Mouse (Mus musculus): ENCODE data around the gene 3110009E18Rik. TPM values are rescaled to one million over a fixed set of nuclear protein-coding genes. Genes with fewer than 3 reads are reported as not detected.
A peak's percentile ranks its signal among the peaks of the same experiment; 100 is the strongest.
"Not testable (repeated sequence)": the region's sequence is repeated elsewhere in the genome, so short reads cannot be mapped to it uniquely, and the experiment has no call there.

The 3110009E18Rik gene
- total RNA-seq, 2 experiments from 2014 or later = 7.1 to 7.8 TPM

DNA sequence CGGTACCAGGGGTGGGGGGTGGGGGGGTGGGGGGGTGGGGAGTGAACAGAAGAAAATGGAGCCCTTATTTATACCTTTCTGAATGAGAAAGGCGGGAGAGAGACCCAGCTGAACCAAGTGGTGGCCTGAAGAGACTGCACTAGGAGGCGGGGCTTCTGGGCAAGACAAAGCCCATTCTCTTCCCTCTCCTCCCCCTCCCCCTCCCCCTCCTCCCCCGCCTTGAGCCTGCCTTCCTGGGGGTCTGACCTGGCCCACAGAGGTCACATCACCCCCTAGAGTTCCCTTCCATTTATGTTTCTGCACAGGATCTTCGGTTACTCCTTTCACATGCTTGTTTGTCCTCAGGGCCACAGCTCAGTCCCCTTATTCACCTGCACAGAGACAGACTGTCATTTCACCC lies 31.8 kb upstream of the 3110009E18Rik start:
- no peak for TF ChIP-seq CTCF (conservative IDR thresholded peaks at IDR 0.05)
- no peak for DNase-seq (ENCODE audit: low spot score in 2 of 2)
- Histone ChIP-seq H3K27ac (no peak overlapping the region), H3K4me3 (no peak overlapping the region)

DNA sequence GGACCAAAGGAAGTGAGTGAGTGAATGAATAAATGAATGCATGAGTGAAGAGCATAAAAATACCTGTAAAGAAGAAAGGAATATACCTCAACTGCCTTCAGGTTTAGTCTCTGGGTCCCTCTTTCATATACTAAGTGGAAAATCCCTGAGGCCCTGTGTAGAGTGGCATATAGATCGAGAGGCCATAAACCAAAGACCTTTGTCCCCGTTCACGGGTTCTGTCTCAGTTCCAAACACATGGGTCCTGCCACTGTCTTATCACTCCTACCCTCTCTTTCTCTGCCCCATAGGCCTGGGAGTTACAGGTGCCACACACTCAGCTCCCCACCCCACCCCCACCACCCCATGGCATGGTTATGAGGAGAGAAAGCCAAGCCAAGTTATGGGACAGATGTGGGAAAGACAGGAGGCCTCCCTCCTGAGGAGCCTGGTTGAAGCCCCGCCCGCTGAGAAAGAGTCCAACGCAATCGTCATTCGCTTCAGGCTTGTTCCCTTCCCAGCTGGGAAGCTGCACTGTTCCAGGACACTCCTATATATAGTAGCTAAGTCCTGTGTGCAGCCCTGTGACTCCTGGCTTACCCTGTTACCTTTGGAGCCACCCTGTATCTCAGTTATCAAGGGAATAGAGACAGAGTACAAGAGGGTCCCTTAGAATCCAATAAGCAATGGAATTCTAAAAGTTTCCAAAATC lies 30.0 kb upstream of the 3110009E18Rik start:
- no peak overlapping the region for H3K4me3 ChIP-seq
- no peak for TF ChIP-seq CTCF (conservative IDR thresholded peaks at IDR 0.05)

DNA sequence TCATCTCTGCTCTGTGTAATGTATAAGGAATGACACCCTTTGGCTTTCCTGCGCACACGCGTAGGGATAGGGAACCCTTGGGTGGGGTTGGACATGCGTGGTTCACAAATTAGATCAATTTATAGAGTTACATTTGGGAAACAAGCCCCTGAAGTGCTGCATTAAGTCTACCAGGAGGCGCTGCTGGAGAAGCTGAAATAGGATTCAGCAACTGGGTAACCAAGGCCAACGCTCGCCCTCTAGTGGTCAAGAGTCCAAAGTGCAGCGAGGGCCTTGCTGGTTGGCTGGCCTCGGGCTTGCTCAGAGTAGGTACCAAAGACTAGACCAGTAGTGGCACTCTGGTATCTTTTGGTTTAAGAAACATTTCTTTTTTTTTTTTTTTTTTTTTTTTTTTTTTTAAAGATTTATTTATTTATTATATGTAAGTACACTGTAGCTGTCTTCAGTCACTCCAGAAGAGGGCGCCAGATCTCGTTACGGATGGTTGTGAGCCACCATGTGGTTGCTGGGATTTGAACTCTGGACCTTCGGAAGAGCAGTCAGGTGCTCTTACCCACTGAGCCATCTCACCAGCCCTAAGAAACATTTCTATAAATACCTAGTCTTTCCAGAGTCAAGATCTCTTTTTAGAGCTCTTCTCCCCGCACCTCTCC lies 27.4 kb upstream of the 3110009E18Rik start:
- H3K4me3 ChIP-seq, H3K27ac ChIP-seq: not testable (repeated sequence)
- TF ChIP-seq CTCF (conservative IDR thresholded peaks at IDR 0.05) = peak; percentile 84
- DNase-seq (ENCODE audit: low spot score in 2 of 2) = peak; percentile 81 to 92

More for the DNA sequence above, 30.0 kb upstream of the 3110009E18Rik start:
- H3K27ac ChIP-seq = no peak overlapping the region
- DNase-seq (ENCODE audit: low spot score in 2 of 2) = no peak

DNA sequence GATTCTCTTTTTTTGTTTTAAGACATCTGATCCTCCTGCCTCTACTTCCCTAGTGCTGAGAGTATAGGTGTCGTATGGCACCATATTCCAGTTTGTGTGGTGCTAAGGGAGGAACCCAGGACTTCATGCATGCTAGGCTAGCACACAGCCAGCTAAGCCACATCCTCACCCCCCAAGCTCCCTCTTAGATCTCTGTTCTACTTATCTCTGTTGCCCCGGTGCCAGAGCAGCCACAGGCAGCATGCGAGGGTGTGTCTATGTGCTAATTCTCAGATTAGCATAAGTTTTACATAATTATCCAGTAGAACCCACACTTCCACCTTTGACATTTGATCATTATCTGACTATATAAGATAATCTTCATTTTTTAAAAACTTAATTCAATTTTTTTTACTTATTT lies 26.1 kb upstream of the 3110009E18Rik start:
- no peak for TF ChIP-seq CTCF (conservative IDR thresholded peaks at IDR 0.05)
- DNase-seq (ENCODE audit: low spot score in 2 of 2) = no peak
- no peak overlapping the region for H3K4me3 ChIP-seq
- no peak overlapping the region for H3K27ac ChIP-seq

DNA sequence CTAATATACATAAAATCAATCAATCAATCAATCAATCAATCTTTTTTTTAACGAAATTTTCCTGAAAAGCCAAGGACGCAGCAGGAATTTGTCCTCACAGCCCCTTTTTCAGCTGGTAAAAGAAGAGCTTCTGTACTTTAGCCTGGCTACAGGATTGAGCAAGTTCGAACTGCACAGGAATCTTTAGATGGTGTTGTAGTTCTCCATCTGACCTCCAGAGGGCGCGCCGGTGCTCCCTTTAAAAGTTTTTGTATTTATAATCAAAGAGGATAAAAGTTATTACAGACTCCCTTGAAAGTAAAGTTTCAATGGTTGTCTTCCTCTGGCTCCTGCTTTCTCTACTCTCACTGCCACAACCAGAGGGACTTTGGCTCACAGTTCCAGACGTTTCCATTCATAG lies 22.7 kb upstream of the 3110009E18Rik start:
- no peak overlapping the region for H3K4me3 ChIP-seq
- peak; percentile 48 to 72 for DNase-seq (ENCODE audit: low spot score in 2 of 2)
- H3K27ac ChIP-seq = no peak overlapping the region
- peak; percentile 98 for TF ChIP-seq CTCF (conservative IDR thresholded peaks at IDR 0.05)

DNA sequence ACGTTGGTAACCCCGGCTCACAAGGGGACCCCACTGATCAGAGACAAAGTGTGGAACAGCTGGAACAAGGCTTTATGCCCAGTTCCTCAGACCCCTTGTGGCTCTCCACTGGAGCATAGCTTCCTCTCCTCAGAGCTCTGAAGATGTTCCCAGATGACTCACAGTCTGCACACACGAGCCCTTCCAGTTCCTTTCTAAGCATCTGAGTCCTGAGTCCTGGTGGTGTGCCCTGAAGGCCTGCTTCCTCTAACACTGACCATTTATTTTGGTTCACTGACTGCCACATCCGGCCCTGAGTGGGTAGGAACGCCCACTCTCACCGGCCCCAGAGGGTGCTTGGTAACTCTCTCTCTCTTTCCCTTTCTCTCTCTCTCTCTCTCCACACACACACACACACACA lies 21.5 kb upstream of the 3110009E18Rik start:
- no peak for DNase-seq (ENCODE audit: low spot score in 2 of 2)
- H3K27ac ChIP-seq = no peak overlapping the region
- TF ChIP-seq CTCF (conservative IDR thresholded peaks at IDR 0.05) = no peak
- no peak overlapping the region for H3K4me3 ChIP-seq

DNA sequence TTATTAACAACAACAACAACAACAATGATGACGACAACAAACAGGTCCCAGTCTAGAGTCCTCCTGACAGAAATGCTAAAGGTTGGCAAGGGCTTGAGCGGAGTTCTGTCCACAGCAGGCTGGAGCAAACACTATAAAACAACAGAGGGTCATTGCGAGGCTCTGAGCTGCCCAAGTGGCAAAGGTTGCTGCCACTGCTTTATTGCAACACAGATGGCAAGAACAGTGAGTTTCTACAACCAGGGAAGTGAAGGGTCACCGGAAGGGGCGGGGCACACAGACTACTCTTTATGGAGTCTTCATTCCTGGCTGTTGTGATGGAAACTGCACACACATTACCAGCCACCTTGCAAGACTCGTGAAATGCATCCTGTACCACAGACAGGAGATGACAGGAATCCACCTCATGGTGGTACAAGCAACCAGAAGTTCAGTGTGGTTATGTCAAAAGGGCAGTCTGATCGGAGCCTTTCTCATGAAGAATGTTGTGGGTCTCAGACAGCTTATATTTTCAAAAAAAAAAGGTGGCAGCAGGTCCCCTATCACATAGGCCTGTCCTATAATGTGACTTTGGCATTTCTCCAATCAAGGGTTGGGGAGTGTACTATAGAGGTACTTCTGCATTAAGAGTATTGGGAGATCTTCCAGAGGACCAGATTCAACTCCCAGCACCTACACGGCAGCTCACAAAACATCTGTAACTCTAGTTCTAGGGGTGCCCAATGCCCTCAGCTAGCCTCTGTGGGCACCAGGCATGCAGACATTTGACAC lies 20.3 kb upstream of the 3110009E18Rik start:
- no peak for TF ChIP-seq CTCF (conservative IDR thresholded peaks at IDR 0.05)
- Histone ChIP-seq H3K4me3 (no peak overlapping the region), H3K27ac (no peak overlapping the region)
- no peak for DNase-seq (ENCODE audit: low spot score in 2 of 2)

DNA sequence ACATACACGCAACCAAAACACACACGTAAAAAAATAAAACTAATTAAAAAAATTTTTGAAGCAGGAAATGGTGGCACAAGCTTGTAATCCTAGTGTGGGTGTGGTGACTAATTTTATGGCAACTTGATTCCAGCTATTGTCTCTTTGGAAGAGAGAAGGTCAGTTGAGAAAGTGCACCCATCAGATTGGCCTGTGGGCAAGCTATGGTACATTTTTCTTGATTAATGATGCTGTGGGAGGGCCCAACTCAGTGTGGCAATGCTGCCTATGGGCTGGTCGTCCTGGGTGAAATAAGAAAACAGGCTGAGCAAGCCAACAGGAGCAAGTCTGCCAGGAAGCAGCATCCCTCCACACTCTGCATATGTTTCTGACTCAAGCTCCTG lies 19.8 kb upstream of the 3110009E18Rik start:
- TF ChIP-seq CTCF (conservative IDR thresholded peaks at IDR 0.05) = no peak
- H3K27ac ChIP-seq = no peak overlapping the region
- no peak overlapping the region for H3K4me3 ChIP-seq
- no peak for DNase-seq (ENCODE audit: low spot score in 2 of 2)

DNA sequence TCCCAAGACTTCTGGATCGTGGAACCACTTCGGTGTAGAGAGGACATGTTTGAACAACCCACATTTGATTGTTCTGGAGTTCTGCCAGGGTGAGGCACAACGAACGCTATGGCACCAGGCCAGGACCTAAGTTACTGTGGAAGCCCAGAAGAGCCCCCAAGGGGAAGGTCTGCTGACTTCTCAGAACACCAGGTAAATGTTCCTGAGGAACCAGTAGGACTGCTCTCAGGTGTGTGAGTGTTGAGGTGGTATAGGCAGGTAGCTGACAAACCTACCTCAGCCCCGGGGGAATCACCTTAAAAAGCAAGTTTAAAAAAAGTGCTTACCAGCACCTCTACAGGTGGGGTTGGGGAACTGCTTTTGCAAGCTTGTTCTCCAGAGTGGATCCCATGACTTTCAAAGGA lies 15.4 kb upstream of the 3110009E18Rik start:
- DNase-seq (ENCODE audit: low spot score in 2 of 2) = no peak
- Histone ChIP-seq H3K4me3 (no peak overlapping the region), H3K27ac (no peak overlapping the region)
- TF ChIP-seq CTCF (conservative IDR thresholded peaks at IDR 0.05) = peak; percentile 48

DNA sequence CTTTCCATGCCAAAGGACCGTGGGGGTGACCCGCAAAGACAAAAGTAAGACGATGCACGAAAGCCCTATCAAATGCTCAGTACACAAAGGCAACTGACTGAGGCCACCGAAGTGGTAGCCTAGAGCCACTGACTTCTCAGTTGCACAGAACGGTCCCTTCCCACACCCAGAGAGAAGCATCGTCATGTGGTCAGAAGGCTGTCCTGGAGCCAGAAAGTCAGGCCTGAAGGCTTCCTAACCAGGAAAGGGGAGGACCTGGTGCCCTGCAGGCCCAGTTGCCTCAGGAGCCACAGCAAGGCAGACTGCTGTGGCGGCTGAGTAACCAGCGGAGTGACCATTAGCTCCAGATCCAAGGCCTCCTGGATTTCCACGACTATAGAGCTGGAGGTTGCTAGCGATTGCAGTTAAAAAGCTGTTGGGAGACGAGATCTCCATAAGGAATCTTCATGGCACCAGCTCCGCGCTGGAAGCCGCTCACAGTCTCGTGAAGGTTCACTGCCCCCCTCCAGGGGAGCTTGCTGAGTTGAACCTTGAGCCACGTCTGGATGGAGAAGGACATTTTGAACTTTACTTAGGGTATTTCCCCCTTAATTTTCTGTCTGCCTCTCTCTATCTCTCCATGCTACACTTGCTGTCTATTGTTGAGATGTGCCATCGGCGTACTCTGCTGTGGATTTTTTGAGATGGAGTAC lies 11.1 kb upstream of the 3110009E18Rik start:
- DNase-seq (ENCODE audit: low spot score in 2 of 2) = no peak
- Histone ChIP-seq H3K4me3 (no peak overlapping the region), H3K27ac (no peak overlapping the region)
- TF ChIP-seq CTCF (conservative IDR thresholded peaks at IDR 0.05) = no peak

DNA sequence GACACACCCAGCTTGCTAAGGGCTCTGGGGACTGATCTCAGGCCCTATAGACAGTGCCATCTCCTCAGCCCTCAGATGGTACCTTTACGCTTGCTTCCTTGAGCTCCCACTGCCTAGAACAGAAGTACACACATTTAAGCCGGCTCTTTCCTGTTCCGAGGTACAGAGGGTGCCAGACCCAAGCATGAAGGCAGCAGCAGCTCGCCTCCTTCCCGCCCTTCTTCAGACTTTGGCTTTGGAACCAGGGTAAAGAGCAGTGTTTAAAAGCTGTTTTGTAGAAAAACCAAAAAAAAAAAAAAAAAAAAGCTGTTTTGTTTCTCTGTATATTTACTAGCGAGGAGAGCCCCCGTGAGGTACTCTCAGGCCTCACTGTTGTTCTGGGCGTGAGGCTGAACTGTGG lies 9.2 kb upstream of the 3110009E18Rik start:
- H3K27ac ChIP-seq = peak overlapping the region; percentile 48; the same call in 1 of the 2 replicates
- no peak for DNase-seq (ENCODE audit: low spot score in 2 of 2)
- no peak for TF ChIP-seq CTCF (conservative IDR thresholded peaks at IDR 0.05)

DNA sequence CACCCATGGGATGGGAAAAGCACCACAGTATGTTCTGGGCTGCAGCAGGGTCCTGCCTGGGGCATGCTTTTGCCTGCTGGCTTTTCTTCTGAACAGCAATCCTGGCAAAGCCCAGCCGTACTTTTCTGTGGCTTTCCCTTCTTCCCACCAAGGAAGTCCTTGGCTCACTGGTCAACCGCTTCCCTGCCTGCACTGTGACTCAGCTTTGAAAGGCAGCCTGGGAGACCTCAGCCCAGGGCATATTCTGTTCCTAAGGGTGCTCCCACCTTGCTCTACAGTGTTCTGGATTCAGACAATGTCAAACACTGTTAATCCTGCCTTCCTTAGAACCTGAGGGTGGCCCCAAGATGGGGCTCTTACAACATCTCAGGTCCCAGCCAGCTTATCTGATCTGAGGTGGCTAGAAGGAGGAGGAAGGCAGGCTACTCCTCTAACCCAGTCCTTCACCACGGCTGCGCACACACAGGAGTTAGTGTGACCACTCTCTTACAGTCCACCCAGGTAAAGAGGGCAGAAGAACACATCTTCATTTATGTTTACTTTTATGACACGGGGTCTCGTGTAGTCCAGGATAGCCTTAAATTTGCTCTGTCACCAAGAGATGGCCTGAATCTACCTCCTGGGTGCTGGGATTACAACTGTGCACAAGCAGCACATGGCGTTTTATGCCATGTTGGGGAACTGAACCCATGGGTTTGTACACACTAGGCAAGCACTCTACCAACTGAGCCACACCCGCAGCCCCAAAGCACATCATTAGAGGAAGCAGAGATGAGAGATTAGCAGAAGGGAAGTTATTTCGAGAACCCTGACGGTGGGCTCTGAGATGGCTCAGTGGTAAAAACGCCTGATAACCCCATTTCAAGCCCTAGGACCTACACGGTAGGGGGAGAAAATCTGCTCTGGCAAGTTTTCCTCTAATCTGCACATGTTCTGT lies 8.5 kb upstream of the 3110009E18Rik start:
- no peak for DNase-seq (ENCODE audit: low spot score in 2 of 2)
- TF ChIP-seq CTCF (conservative IDR thresholded peaks at IDR 0.05) = no peak
- H3K27ac ChIP-seq = peak overlapping the region; percentile 48; the same call in 1 of the 2 replicates
- no peak overlapping the region for H3K4me3 ChIP-seq

More for the DNA sequence above, 9.2 kb upstream of the 3110009E18Rik start:
- H3K4me3 ChIP-seq = no peak overlapping the region
